Mouse (Mus musculus): ENCODE results near the gene Ppm1j.

Ppm1j gene

GRCm38 (mm10) chr3:104783971-104784500 lies 3.2 kb downstream of the Ppm1j start:
- DNase-seq (ENCODE audit: low read depth, low spot score): peak; percentile 86

DNA sequence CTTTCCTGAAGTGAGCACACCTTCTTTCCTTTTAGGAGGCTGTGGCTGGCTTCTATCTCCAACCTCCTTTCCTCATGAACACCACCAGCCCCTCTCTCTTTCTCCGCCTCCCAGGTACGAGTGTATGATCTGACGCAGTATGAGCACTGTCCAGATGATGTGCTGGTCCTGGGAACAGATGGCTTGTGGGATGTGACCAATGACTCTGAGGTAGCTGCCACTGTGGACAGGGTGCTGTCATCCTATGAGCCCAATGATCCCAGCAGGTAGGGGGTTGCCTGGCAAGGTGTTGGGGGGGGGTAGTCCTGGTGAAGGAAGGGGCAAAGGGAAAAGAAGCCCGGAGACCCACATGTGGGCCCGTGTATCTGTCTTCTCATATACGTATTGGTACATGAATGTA lies 4.4 kb downstream of the Ppm1j start:
- DNase-seq (ENCODE audit: low read depth, low spot score): no peak

DNA sequence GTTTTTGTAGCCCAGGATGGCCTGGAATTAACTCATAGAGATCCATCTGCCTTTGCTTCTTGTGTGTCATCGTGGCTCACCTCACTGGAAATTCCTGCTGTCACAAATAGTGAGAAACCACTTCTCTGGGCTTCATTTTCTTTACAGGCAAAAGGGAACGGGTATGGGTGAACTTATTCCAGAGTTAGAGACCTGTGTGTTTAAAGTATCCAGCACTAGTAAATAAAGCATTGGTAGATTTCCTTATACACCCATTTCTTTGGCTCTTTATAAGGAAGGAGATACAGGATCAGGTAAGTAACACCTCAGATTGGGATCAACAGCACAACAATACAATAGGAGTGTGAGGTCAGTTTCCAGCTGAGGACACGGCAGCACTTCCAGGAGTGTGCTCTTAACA lies 7.2 kb downstream of the Ppm1j start, which contains the start of gene Rhoc:
Rhoc (plus strand) TSS at position 301 of the 400 bp plus-strand sequence.
- DNase-seq (ENCODE audit: low read depth, low spot score): no peak

DNA sequence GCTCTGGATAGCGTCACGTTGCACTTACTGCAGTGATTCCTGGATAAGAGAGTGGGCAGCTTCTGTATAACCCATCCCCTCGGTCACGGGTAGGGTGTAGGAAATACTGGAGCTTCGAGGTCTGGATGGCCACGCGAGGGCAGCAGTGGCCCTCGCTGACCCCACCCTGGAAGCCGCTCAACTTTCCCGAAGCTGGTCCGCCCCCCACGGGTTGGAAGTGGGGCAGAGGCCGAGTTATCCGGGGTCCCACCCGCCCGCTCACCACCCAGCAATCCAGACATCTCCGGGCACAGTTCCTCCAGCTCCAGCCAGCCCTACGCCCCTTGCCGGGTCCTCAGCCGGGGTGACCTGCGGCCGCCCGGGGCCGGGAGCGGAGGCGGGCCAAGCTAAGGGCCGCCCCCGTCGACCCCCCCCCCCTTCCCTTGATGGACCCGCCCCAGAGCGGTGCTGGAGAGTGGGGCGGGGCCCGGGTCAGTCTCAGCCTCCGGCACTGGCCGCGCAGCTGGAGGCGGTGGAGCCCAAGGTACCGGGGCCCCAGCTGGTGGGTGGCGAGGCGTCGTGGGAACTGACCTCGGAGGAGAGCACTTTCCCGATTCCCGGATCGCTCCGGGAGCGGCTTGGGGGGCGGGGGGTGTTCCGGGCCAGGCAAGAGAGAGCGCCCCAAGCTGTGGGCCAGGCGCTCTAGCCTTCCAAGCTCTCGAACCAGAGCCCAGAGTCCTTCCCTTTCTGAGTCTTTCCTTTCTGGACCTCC lies 7.9 kb downstream of the Ppm1j start:
- peak; percentile 61 for DNase-seq (ENCODE audit: low read depth, low spot score)

- DNase-seq (ENCODE audit: low read depth, low spot score): no peak
Measured at GRCm38 (mm10) chr3:104789312-104789605, 8.4 kb downstream of the Ppm1j start.

- no peak for DNase-seq (ENCODE audit: low read depth, low spot score)
Measured at GRCm38 (mm10) chr3:104789822-104790221, 9.0 kb downstream of the Ppm1j start.

GRCm38 (mm10) chr3:104790401-104790937 lies 9.6 kb downstream of the Ppm1j start:
- peak; percentile 65 for DNase-seq (ENCODE audit: low read depth, low spot score)

DNA sequence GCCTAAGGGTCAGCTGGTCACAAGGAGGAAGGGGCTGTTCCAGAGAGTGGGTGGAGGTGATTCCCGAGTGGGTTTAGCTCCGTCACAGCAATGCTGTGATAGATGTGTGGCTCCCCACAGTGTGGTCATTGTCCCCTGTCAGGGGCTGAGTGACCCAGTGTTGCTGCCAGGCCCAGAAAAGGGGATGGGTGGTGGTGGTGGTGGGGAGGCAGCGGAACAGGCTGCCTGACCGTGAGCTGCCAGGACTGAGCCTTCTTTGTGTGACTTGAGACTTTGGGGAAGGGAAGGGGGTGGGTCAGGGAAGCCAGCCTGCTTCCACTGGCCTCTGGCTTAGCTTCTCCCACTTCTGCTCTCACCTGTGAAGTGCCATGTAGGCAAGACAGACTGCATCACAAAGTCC lies 10.2 kb downstream of the Ppm1j start:
- no peak for DNase-seq (ENCODE audit: low read depth, low spot score)

- no peak for DNase-seq (ENCODE audit: low read depth, low spot score)
Measured at GRCm38 (mm10) chr3:104791671-104792070, 10.8 kb downstream of the Ppm1j start.

- no peak for DNase-seq (ENCODE audit: low read depth, low spot score)
Measured at GRCm38 (mm10) chr3:104792360-104793270, 11.8 kb downstream of the Ppm1j start.

DNA sequence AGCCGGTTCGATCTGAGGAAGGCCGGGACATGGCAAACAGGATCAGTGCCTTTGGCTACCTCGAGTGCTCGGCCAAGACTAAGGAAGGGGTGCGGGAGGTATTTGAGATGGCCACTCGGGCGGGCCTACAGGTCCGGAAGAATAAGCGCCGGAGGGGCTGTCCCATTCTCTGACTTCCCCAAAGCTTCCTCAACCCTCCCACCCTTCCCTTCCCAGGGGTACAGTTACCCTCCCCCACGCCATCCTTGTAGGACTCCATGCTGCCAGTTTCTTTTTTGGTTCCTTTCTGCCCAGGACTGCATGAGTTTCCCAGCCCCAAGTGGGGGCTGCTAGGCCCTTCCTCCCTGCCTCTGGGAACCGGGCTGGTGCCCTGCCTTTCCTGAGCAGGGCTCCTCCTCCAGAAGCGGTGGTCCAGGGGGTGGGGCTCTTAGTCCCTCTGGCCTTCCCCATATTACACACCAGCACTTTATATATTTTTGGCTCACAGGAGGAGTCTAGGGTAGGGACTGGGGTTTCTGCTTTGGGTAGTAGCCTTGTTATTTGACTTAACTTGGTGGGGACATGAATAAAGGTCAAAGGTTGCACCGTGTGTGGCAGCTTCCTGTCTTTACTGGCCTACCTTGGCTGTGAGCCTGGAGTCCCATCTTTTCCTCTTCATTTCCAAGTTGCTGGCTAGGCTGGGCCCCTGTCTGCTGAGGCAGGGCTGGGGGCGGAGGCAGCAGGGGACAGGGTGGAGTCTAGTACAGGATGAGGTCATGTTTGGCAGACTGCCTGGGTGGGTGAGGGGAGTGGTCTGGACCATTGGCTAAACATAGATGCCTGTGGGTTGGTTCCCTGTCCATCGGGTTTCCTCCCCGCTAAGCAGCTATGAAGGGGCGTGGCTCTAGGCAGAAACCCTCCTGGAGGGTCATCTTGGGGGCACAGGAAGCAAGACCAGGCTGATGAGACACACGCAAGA lies 13.3 kb downstream of the Ppm1j start:
- DNase-seq (ENCODE audit: low read depth, low spot score): peak; percentile 98

GRCm38 (mm10) chr3:104794953-104795470 lies 14.2 kb downstream of the Ppm1j start:
- DNase-seq (ENCODE audit: low read depth, low spot score): no peak

DNA sequence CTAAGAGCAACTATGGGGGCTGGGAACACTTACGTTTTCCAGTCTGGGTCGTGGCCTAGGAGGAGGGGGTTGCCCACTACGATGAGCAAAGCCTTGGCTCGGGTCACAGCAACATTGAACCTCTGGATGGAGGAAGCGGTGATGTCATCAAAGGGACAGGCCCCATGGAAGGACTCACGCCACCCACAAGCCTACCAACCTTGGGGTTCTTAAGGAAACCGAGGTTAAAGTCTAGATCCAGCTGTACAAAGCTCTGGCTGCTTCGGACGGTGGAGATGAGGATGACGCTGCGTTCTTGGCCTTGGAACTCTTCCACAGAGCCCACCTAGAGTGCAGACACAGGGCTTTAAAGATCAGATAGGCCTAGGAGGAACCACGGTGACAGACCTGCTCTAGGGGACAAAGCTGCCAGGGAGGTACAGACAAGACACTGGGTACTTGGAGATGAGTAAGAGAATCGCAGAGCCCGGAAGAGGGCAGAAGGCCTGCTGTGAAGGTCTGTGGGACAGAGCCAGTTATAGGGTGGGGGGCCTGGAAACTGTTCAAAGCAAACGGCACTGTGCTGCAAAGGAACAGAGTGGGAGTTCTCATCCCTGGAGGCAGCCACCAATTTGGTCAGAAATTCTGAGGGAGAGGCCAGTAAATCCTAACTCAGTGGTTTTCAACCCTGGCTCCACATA lies 14.9 kb downstream of the Ppm1j start:
- no peak for DNase-seq (ENCODE audit: low read depth, low spot score)

DNA sequence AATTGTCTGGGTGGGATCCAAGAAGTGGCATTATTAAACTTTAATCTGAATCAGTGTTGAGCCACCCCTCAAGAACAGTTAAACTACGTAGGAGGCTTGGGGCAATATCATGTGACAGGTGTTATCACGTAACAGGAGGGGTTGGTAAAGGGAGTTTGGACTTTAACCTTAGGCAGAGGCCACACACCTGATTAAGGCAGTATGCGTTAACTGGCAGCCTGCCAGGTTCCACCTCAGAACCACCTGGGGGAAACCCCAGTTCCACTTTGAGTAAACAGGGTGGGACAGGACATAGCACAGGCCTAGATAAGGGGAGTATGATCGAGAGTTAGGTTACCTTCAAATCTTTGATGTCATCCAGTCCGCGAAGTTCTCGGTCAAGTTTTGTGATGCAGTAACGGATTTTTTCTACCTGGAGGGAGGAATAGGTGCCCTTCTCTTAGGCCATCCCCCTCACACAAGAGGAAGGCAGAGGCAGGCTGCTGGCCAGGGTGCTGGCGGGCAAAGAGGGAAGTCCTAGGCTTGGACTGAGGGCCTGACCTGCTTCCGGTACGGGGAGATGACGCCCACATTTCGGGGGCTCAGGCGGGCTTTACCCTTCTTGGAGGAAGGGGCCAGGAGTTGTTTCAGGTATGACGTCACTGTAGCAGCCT lies 15.7 kb downstream of the Ppm1j start:
- peak; percentile 57 for DNase-seq (ENCODE audit: low read depth, low spot score)

- DNase-seq (ENCODE audit: low read depth, low spot score): no peak
Measured at GRCm38 (mm10) chr3:104800681-104801080, 19.8 kb downstream of the Ppm1j start.

- no peak for DNase-seq (ENCODE audit: low read depth, low spot score)
Measured at GRCm38 (mm10) chr3:104801481-104801880, 20.6 kb downstream of the Ppm1j start.

DNA sequence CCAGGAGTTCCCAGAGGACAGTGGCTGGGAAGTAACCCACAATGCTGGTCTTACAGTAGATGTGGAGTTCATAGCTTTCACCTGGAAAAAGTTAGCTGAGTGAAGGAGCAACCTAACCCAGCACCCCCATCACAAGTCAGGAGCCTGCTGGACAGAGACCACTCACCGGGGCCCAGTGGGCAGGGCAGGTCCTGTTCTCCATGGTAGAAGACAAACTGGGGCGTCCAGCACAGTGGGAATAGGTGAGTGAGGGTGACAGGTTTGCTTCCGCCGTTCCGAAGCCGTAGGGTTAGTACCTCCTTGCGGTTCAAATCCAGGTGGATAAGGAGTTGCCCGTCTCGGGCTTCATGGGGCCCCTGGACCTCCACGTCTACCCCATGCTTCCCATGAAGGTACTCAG lies 23.5 kb downstream of the Ppm1j start:
- DNase-seq (ENCODE audit: low read depth, low spot score): no peak

DNA sequence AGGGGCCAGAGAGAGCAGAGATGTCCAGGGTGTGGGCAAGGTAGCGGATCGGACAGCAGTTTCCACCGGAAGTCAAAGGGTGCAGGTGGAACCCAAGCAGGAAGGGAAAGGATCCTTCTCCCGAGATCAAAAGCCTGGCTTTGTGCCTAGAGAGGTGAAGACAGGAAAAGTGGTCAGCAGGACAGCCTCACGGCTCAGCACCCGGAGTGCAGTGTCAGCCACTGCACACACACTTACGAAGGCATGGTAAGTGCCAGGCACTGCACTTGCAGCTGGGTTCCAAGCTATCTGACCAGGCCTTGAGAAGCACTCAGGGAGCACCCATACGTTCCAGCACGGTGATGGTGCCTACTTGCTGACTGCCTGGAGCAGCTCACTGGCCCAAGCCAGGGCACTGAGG lies 24.7 kb downstream of the Ppm1j start:
- no peak for DNase-seq (ENCODE audit: low read depth, low spot score)

DNA sequence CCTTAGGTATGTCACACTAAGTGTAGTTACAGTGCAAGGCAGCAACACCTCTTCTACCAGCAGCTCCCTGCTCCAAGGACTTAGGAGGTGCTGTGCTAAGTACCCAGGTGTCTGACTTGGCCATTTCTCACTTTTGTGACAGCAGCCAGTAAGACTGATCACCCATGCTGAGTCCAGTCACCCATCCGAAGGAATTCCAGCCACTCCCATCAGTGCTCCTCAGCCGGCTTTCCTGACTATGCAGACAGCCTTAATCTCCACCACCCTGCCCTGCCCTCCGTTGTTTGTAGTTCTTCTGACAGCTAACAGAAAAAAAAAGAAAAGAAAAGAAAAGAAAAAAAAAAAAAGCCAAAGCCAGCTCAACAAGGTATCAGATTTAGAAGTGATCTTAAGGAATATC lies 30.9 kb downstream of the Ppm1j start:
- DNase-seq (ENCODE audit: low read depth, low spot score): peak; percentile 94

- DNase-seq (ENCODE audit: low read depth, low spot score): peak; percentile 71
Measured at GRCm38 (mm10) chr3:104812254-104812653, 31.4 kb downstream of the Ppm1j start.

Measured in R1 (cell line).